Mouse (Mus musculus): ENCODE measurements at regions not wholly inside any gene's neighbourhood (a gene's known extent, or its start where the extent isn't known, plus 50 kb on each side); places are given as distances from the start of the nearest gene placed in this dataset.

GRCm38 (mm10) chr6:140888610-140889009, 159.5 kb downstream of the Gm11077 start:
- TF ChIP-seq CTCF (IDR thresholded peaks at IDR 0.05; ENCODE audit: control insufficient read depth, insufficient read depth, insufficient read length), result no peak
- no peak for TF ChIP-seq USF1 (IDR thresholded peaks at IDR 0.05; ENCODE audit: low read depth)

Data from C2C12 (cell line).